Mouse (Mus musculus): Measurements from ENCODE around the gene Olfr763.
"Not testable (repeated sequence)": the region's sequence is repeated elsewhere in the genome, so short reads cannot be mapped to it uniquely, and the experiment has no call there.

GRCm38 (mm10) chr10:129049898-129050297, 39.3 kb downstream of the Olfr763 start, which contains the start of gene Olfr765:
- not testable (repeated sequence) for TF ChIP-seq ZC3H11A (IDR thresholded peaks at IDR 0.05; ENCODE audit: borderline replicate concordance, low read depth, low read length); ZNF384 (IDR thresholded peaks at IDR 0.05; ENCODE audit: low read depth, low read length)
